Mouse (Mus musculus) thymus, postnatal 36 days (tissue): ENCODE results near the gene Sash1.

ENCODE experiments used
- DNase-seq, 2 experiments: peaks; one replicate each; pipeline ENCODE4 v3.0.0; 2022; ENCODE audit warnings: mixed read lengths in 2 of 2

Gene Sash1

GRCm38 (mm10) chr10:8847974-8848373 lies 37.9 kb downstream of the Sash1 start:
- DNase-seq = no peak

- DNase-seq = no peak
Measured at GRCm38 (mm10) chr10:8846258-8846657, 39.6 kb downstream of the Sash1 start.

GRCm38 (mm10) chr10:8845230-8845770 lies 40.6 kb downstream of the Sash1 start:
- no peak for DNase-seq

GRCm38 (mm10) chr10:8839956-8840355 lies 45.9 kb downstream of the Sash1 start:
- DNase-seq = no peak

GRCm38 (mm10) chr10:8833816-8834464 lies 51.9 kb downstream of the Sash1 start:
- peak in 1 of 2 experiments; percentile 5 for DNase-seq

GRCm38 (mm10) chr10:8826303-8826702 lies 59.6 kb downstream of the Sash1 start:
- DNase-seq = no peak

GRCm38 (mm10) chr10:8825874-8826273 lies 60.0 kb downstream of the Sash1 start:
- no peak for DNase-seq

- DNase-seq = no peak
Measured at GRCm38 (mm10) chr10:8818066-8818465, 67.8 kb downstream of the Sash1 start.

- DNase-seq = no peak
Measured at GRCm38 (mm10) chr10:8813984-8814578, 71.8 kb downstream of the Sash1 start.

GRCm38 (mm10) chr10:8813259-8813658 lies 72.6 kb downstream of the Sash1 start:
- DNase-seq = no peak

GRCm38 (mm10) chr10:8812807-8813206 lies 73.1 kb downstream of the Sash1 start:
- no peak for DNase-seq

GRCm38 (mm10) chr10:8811261-8812039 lies 74.4 kb downstream of the Sash1 start:
- no peak for DNase-seq

GRCm38 (mm10) chr10:8810496-8810895 lies 75.4 kb downstream of the Sash1 start:
- DNase-seq = no peak

- no peak for DNase-seq
Measured at GRCm38 (mm10) chr10:8808383-8808782, 77.5 kb downstream of the Sash1 start.

- no peak for DNase-seq
Measured at GRCm38 (mm10) chr10:8807581-8807980, 78.3 kb downstream of the Sash1 start.

- DNase-seq = no peak
Measured at GRCm38 (mm10) chr10:8805402-8805801, 80.5 kb downstream of the Sash1 start.

- peak; percentile 60 to 83 for DNase-seq
Measured at GRCm38 (mm10) chr10:8804292-8804691, 81.6 kb downstream of the Sash1 start.

GRCm38 (mm10) chr10:8801719-8802347 lies 84.0 kb downstream of the Sash1 start:
- DNase-seq = peak in 1 of 2 experiments; percentile 35

- DNase-seq = no peak
Measured at GRCm38 (mm10) chr10:8801139-8801613, 84.7 kb downstream of the Sash1 start.

- no peak for DNase-seq
Measured at GRCm38 (mm10) chr10:8797826-8798225, 88.0 kb downstream of the Sash1 start.

GRCm38 (mm10) chr10:8795336-8795735 lies 90.5 kb downstream of the Sash1 start:
- peak; percentile 45 to 52 for DNase-seq

GRCm38 (mm10) chr10:8792412-8792811 lies 93.5 kb downstream of the Sash1 start:
- peak in 1 of 2 experiments; percentile 29 for DNase-seq

- DNase-seq = no peak
Measured at GRCm38 (mm10) chr10:8789096-8789495, 96.8 kb downstream of the Sash1 start.
